Mouse (Mus musculus) heart, postnatal 0 days (tissue): ENCODE results near the gene Ulk1.

Experiments
- CTCF ChIP-seq: IDR thresholded peaks from 2 replicates; pipeline ENCODE4 v1.5.1; 2016; ENCODE audit warnings: antibody characterized with exemption, control low read depth, low read depth
- EP300 ChIP-seq: IDR thresholded peaks from 2 replicates; pipeline ENCODE4 v1.6.1; 2016; ENCODE audit warnings: antibody characterized with exemption, low read depth

GRCm38 (mm10) chr5:110763890-110764289 is 46.0 kb downstream of the Ulk1 start:
- TF ChIP-seq CTCF (no peak), EP300 (no peak)
